Mouse (Mus musculus): ENCODE results near the gene Ncaph2.
A peak's percentile ranks its signal among the peaks of the same experiment; 100 is the strongest.

The Ncaph2 gene

DNA sequence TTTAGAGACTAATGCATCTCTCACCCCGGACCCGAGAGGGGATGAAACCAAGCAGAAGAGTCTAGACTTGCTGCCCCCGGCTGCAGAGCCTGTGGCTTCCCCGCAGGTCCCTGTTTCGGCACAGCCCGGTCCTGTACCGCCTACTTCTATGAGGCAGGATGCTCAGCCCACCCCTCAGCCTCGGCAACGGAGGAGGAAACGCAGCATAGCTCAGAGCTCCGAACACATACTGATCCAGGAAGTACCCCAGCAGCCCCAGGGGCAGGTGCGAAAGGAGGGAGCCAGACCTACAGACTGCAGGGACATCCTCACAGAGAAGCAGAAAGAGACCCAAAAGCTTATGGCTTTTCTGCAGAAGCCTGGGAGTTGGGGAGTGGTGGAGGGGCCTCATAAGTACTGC is 31.6 kb downstream of the Ncaph2 start:
- DNase-seq, result no peak

DNA sequence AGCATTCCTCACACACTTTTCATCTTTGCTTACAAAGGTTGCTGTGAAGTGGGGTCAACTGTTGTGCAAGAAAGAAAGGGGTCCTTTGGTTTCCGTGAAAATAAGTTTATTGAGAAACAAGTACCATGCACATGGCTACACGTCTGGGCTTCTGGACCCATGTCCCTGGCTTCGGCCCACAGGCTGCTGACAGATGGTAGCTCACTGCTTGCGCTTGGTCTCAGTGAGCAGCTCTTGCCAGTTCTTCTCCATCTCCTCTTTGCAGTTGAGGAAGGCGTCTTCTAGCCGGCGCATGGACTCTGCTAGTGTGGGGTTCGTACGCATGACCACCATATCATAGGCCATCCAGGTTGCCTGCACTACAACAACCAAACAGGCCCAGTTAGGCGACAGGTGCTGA is 34.6 kb downstream of the Ncaph2 start:
- no peak for DNase-seq

DNA sequence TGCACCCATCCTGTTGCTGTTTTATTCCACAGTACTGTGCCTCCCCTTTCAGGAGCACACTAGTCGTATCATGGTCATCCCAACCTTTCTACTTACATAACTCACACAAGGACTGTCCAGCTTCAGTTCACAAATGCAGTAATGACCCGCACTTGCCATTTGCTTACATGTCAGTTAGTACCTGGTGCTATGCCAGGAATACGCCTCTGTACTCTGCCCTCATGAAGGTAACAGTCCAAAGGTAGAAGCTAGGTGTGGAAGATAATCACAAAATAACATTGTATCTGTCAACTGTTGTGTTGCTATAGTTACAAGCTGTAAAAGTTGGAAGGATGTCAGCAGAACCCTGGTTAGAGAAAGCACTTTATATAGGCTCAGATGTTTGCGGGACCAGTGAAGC is 41.4 kb downstream of the Ncaph2 start:
- no peak for DNase-seq

DNA sequence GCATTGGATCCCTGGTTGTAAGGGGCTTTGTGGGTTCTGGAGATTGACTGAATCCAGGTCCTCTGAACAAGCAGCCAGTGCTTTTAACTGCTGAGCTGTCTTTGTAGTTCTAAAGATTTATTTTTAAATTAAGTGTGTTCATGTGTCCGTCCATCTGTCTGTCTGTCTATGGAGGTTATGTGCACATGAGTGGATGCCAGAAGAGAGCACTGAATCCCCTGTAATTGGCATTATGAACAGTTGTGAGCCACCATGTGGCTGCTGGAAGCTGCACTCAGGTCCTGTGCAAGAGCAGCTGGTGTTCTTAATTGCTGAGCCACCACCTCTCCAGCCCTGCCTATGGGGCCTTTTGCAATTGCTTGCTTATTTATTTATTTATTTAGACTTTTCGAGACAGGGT is 42.6 kb downstream of the Ncaph2 start:
- peak; percentile 83 for DNase-seq

DNA sequence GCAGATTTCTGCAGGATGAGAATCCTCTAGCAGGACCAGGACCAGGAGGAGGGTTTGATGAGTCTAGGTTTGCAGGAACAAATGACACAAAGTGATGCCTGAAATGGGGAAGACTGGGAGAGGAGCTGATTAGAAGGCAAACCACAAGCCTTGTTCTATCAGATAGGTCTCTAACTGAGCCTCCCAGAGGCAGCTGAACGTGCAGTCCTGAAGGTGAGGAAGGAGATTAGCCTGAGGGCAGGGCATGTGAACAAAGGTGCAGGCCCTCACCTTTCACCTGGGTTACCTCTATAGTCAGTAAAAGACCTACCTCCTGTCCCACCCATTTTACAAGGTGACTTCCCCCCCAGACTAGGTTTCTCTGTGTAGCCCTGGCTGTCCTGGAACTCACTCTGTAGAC is 44.2 kb downstream of the Ncaph2 start:
- no peak for DNase-seq

DNA sequence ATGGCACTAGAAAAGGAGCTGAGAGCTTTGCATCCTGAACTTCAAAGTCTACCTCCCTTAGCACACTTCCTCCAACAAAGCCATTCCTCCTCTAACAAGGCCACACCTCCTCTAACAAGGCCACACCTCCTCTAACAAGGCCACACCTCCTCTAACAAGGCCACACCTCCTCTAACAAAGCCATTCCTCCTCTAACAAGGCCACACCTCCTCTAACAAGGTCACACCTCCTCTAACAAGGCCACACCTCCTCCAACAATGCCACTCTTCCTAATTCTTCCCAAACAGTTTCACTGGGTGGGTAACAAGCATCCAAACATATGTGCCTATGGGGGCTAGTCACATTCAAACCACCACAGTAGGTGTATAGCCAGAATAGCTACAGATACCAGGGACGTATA is 47.0 kb downstream of the Ncaph2 start:
- no peak for DNase-seq

DNA sequence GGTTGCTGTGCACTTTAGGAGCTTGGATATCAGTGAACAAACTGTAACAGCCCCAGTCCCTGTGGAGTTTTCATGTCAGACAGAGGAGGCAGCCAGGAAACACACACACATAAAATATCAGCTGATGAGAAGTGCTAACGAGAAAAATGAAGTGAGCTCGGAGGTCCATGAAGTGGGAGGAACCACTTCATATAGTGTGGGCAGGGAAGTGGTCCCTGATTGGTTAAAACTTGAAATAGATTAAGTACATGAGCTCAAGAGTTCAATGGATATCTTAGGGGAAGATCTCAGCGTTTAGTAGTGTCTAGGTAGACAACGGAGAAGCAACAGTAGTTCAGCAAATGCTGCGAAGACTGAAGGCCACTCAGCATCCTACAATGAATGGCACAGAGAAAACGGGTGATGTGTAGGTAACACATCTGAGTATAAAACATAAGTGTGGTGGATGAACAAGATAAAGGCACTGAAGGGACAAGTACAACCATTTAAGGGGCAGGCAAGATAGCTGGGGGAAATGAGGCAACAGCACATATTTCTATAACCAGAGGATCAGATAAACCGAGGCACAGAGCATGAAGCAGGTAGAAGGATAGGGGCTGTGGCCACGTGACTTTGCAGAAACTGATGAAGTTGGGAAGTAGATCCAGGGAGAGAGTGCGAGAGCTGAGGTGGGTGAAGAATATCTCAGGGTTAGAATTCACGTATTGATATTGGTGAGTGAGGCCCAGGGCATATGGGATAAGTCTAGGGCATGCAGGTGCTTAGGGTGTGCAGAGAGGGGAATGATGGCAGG is 49.5 kb downstream of the Ncaph2 start:
- DNase-seq, result no peak

DNA sequence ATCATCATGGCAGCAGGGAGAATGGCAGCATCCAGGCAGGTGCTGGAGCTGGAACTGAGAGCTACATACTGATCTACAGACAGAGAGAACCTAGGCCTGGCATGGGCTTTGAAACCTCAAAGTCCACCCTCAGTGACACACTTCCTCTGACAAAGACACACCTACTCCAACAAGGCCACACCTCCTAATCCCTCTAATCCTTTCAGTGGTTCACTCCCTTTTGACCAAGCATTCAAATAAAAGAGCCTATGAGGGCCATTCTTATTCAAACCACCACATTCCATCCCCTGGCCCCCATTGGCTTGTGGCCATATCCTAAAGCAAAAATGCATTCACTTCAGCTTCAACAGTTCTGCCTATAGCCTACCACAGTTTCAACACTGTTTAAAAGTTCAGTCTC is 51.2 kb downstream of the Ncaph2 start:
- no peak for DNase-seq

DNA sequence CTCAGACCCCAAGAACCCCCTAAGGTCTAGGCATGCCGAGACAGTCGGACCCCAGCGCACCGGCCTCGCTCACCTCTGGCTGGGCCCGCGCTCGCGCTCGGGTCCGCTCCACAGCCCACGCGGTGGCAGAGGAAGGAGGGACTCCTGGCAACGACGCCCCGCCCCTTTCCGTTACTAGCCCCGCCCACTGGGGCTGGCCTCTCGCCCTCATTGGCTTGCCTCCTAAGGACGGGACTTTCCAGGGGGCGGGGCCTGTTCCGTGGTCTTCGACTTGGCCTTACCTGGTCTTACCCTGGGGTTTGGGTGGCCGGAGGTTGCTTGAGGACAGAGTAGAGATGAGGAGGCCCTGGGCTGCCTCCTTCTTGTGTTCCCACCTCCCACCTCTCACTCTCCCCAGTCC is 54.6 kb downstream of the Ncaph2 start, which contains the start of gene Syce3:
TSS of gene Syce3 (minus strand) at position 386 of the 400 bp plus-strand sequence.
- no peak for DNase-seq

DNA sequence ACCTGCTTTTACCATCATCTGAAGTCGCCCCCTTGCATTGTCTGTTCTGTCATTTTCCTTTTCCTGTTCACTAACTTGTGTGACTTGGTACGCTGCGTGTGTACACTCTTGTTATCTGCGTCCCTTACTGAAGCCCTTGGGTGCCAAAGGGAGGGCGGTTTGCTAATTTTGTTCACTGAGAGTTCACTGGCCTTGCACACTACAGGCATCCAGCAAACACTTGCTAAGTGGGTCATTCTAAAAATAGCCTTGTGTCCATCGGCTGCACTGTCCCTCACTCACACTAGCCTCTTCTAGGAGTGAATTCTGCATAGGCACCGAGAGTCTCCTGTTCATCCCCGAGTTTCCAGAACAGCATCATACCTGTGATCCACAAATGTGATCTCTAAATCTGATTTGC is 59.8 kb downstream of the Ncaph2 start:
- peak; percentile 40 for DNase-seq

DNA sequence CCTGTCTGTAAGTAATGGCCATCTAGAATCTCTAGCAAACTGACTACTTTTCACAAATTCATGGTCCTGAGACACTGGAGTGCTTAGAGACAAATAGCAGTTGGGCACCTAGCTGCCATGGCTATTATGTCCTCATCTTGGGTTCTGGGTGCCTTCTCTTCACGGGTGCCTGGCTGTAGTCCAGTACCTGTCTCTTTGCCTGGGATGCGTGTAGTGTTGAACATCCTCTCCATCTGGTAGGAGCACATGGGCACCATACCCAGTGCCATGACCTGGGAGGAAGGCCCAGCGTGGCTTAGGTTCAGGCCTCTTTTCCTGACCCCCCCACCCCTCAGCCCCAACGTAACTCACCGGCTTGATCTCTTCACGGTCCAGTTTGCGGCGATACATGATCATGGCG is 66.4 kb downstream of the Ncaph2 start:
- DNase-seq, result no peak
